Mouse (Mus musculus) heart, adult 2 months (tissue): ENCODE measurements around the gene Csnk1d.

Source experiments
- CTCF ChIP-seq: fragments of 200-600 bp; IDR thresholded peaks from 2 replicates; pipeline ENCODE4 v1.8.1; 2022; ENCODE audit warnings: antibody characterized with exemption, mild to moderate bottlenecking, moderate library complexity
- POLR2A ChIP-seq: fragments of 200-500 bp; IDR thresholded peaks from 2 replicates; pipeline ENCODE4 v1.6.1; 2011; ENCODE audit warnings: mild to moderate bottlenecking, low read depth, low read length, control low read depth; ENCODE audit not compliant: insufficient read depth

DNA sequence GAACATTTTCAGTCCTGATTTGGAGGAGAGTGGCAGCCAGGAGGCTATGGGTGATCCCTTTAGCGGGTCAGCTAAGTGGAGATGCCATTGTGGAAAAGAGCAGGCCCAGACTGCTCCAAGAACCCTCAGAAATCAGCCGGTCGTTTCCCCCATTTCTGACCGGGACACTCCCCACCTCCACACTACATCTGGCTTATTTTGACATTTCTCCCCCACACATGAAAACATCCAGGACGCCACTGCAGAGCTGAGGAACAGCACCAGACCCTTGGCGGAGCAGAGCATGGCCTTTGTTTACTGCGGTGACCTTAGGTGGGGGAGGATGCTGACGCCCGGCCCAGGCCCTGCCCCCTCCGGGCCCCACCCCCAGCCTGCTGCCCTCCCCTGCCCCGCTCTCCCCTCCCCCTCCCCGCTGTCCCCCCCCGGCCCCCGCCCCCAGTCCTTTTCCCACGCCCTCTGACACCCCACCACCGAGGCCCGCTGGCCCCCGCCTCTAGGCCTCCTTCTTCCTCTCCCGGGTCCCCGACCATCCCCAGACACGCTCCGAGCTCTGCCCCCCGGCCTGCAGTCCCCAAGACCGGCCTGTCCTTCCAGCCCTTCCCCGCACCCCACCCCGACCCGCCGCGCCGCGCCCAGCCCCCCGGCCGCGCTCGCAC, 876 bp downstream of the Csnk1d start:
- TF ChIP-seq CTCF (no peak), POLR2A (no peak)
